Mouse (Mus musculus) cerebellum, adult 11 months (tissue): ENCODE data around the gene Fam171b.

ENCODE experiments used
- DNase-seq: peaks from one replicate; pipeline ENCODE4 v3.0.0; 2022

The Fam171b gene

DNA sequence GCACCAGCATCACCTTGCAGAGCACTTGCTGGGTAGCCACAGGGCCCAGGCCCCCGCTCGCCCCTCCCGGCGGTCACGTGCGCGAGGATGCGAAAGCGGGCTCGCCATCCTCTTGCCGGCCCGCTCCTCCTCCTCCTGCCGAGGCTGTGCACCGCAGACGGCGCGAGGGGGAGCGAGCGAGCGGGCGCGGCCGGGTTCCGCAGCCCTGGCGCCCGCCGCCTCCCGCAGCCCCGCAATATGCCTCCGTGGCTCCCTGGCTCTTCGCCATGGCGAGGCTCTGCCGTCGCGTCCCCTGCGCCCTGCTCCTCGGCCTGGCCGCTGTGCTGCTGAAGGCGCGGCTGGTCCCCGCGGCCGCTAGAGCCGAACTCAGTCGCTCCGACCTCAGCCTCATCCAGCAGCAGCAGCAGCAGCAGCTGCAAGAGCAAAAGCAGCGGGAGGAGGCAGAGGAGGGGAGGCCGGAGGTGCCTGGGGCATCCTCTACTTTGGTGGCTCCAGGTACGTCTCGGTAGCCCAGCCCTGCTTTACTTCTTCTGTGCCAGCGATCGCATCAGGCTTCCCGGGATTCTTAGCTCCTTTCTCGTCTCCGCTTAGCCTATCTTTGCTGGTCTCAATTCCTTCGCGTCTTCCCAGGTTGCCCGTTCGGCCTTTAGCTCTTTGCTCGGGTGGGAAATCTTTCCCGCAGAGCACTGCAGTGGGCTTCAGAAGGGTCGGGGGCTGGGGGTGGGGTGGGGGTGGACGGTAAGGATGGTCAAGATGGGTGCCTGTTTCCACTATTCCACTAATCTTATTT, at the start of gene Fam171b:
Gene Fam171b, plus strand, starts transcription at position 154 of the 790 bp plus-strand sequence.
- DNase-seq: peak; percentile 94

DNA sequence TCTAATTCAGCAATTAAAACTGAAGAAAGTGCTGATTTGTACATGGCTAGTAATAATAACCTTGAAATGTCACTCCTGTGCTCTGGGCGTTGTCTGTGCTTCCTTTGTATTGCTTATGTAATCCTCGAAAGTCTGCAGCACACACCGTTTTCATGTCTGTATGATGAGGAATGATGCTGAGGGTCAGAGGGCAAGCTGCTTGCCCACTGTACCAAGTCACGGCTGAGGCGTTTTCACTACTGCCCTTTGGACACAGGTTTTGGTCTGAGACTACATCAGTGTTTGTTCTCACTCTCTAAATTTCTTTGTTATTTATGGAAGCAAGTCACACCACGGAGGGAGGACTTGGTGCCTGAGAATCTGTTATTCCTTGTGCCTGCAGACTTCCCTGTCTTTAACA, 46.4 kb upstream of the Fam171b start:
- no peak for DNase-seq

DNA sequence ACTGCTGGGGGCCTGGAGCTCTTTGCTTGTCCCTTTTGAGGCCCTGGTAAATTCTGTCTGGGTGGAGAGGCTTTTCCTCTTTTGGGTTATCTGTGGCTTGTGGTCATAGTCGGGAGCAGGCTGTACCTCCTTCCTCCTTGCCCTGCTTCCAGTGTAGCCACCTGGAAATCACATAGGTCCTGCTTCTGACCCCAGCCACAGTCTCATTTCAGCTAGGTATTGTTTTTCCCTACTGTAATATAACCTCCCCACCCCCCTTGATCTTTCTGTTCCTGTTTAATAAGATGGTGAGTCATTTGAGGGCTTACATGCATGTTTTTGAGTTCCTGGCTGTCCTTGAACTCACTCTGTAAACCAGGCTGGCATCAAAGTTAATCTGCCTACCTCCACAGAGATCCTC, 45.6 kb upstream of the Fam171b start:
- DNase-seq: no peak

DNA sequence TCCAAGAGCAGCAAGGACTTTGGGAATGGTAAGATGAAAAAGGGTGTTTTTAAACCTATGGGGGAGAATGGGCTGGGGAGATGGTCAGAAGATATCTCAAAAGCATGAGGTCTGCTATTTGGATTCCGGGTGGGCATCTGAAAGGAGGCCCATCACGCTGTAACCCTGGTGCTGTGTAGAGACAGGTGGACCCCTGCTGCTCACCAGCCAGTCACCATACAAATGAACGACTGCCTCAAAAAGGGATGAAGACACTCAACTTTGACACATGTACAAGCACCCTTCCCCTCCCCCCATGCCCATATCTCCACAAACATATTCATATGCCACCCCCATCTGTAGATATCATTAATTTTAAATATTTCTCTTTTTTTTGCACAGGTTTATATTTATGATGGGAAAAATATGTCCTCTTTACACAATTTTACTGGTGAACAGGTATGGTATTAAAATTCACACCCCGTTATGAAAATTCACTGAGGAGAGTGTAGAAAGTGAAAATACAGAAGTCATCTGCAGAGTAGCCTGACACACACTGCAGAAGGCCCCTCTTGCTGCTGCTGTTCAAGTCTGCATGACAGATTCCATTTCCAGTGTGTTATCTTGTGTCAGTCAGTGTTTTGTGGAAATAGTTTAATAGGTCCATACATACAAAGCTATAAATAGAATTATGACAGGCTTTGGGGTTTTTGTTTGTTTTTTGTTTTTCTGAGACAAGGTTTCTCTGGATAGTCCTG, 44.0 kb upstream of the Fam171b start:
- DNase-seq: no peak

DNA sequence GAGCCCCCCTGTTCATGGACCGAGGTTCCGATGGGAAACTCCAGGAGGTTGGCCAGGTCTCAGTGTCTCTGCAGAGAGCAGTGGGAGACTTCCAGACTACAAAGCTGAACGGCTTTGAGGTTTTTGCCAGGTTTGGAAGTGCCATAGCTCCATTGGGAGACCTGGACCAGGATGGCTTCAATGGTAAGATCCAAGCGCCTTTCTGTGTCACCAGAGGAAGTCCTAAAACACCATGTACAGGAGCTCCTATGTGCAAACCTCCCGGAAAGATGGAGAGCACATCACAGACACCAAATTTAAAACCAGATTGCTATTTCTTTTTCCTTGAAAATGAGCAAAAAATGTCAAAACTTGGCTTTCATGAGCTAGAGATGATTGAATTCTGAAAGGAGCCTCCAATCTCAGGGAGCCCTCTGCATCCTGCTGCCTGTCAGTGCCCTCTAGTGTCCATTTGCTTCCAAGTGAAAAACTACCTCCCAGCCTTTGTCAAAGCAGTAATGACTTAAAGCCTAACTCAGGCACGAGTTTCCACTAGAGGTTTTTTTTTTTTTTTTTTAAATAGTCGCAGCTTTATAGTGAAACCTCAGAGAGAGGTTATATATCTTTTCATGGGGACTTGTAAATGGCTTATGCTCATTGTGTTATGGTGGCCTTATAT, 41.2 kb upstream of the Fam171b start:
- DNase-seq: peak; percentile 39

DNA sequence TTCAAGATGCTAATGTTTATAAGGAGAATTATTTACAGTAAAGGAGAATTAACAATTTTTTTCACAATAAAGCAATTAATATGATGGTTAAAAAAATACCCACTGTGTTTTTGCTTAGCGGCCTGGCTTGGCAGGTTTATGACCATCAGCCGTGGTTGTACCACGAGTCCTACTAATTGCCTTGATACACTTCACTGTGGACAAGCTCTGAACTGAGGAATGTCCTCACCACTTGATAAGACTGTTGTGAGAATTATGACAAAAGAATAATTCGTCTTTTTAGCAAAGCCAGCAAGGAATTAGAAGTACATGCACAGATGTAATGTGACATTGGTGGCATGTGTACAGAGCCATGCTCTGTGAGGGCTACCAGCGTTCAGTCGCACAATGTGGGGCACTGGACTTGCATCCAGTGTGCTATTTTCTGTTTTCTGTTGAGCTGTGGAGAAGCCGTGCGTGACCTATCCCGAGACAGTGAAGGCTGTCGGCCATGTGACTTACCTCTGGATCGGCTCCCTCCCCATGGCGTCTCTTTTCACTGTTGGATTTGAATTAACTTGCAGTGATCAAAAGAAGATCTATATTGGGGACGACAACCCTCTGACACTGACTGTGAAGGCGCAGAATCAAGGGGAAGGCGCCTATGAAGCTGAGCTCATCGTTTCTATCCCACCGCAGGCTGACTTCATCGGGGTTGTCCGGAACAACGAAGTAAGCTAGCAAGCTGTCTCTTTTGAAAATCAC, 20.9 kb upstream of the Fam171b start:
- DNase-seq: no peak

DNA sequence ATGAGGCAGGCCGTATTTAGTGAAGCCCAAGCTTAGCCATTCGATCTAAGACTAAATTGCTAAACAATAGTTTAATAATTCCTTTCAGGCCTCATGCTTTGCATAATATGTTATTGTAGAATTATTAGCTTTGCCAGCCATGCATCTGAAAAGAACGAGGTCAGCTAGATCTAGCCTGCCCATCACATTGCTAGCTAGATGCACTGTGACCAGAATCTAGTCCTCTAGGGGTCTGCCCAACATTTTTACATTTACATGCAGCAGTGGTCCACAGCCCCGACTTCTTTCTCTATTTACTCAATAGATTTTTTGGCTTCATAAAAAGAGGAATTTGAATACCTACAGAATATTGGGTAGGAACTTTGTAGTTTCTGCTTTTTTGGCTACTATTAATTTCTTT, 20.3 kb upstream of the Fam171b start:
- no peak for DNase-seq

DNA sequence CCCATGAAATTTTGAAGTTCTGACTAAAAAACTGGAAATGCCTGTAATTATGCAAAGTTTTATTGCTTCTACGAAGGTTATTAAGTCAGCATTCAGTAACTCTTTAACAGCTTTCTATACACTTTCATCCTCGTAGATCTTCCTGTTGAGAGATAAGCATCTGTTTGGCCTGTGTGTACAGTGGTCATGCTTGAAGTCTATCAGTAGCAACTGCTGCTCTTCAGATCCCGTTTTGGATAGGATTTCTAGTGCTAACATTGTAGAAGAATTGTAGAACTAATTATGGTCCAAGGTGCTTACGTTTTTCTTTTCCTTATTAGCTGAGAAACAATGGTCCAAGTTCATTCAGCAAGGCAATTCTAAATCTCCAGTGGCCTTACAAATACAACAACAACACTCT, 16.7 kb upstream of the Fam171b start:
- DNase-seq: no peak

DNA sequence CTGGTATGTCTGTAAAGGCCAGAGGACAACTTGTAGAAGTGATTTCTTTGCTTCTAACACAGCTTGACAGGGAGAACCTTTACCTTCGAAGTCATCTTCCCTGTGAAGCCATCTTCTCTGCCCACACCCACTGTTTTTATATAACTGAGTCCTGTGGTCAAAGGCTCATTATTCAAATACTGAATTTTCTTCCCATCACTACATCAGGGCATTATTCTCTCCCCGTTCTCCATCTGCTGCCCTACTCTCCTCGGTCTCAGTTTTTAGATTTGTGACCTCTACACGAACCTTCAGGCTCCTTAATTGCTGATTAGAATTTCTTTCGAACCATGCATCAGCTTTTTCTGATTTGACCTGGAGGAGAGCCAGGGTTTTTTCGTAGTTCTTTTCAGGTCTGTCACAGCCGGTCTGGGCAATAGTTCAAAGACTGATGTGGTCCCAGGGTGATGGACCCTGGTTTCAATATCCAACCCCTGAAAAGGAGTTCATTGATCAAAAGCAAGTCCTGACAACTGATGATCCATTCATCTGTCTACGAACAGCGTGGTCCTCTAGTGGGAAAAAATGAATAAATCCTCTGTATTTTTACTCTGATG, 14.4 kb upstream of the Fam171b start:
- no peak for DNase-seq

DNA sequence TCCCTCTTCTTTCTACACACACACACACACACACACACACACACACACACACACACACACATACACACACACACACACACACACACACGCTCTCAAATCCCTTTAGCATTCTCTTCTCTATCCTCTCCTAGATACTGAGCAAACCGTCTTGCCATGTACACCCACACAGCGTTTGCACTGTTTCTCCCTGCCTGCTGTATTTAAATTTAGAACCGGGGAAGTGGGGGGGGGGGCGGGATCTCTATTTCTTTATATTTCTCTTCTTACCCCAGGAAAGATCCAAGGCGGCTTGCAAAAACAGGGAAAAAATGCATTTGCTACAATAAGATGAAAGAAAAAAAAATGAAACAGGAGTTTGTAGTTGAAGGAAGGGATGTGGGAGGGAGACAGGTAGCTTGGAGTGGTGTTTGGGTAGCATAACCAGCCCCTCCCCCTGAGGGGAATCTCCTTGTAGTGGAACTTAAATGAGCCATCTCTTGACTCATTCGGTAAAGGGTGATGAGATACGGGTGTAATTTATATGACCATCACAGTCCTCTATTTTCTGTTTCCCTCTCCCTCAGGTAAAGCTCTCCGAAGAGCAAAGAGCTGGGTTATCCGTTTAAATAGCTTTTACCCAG, 947 bp downstream of the Fam171b start:
- peak; percentile 30 for DNase-seq

DNA sequence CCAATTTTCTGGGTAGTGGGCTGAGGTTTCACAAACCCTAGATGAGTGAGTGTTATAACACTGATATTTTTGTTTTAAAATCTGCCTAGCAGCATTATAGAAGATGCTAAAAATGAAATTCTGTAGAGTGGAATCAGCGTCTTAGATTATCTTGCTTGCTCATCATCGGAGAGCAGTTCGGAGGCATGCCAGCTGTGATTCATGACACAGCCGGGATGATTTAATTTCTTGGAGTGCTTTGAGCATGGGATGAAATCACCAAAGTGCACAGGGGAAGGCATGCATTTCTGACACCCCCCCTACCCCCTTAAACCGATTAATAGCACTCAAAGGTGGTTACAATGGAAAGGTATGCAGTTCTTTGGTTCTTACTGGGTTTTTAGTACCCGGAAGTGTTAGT, 1.6 kb downstream of the Fam171b start:
- peak; percentile 32 for DNase-seq

DNA sequence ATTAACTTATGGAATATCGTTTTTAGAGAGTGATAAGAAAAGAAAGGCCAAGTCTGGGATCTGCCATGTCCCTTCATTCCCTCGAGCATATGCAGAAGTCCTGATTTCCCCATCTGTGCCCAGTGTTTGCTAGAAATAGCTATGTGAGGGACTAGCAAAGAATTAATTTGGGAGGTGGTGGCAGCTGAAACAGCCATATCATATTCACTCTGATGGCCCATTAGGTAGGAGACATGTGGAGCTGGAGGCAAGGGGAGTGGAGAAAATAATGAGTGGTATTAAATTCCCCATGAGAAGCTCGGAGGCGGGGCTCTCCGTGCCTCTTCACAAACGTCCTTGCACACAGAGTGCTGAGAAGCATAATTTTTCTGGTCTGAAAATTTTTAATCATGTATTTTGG, 3.7 kb downstream of the Fam171b start:
- DNase-seq: no peak

DNA sequence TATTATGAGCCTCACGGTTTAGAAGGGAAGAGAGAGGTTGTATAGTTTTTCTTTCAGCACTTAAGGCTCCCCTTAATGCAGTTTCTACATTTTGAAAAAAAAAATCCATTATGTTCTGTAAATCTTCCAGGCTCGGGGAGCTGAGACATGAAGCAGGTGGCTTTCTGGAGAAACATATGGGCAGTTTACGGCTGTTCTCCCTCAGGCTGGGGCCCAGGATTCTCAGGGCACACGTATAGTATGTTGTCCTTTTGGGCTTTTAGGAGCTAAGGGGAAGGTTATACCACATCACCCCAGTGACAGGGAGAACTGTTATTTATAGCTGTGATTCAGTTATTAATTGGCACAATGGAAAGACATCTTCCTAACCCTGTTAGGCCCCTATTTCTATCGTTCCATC, 12.7 kb downstream of the Fam171b start:
- DNase-seq: peak; percentile 16

DNA sequence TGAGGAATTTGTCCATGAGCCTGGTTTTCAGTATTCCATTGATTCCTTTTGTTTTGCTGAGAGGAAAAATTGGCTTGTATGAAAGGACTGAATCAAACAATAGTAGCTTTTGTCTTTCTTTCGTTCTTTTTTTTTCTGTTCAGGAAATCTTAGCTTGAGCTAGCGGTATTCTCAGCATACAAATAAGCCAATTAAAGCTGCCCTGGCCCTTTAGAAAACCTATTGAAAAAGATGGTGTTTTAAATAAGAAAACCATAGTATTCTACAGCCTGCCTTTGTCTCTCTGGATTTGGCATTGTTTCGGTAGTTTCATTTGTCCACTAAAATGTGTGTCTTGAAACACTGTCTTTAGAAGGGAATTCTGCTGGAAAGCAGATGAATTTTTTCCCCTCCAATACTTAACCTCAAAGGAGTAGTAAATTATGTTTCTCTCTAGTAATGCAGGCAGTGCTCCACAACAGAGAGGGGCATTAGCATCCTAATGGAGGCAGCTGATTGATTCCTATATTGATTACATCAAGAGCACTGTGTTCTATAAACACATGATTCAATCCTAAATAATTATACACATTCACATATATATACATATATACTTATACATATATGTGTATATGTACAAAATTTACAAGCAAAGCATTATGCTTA, 16.6 kb downstream of the Fam171b start:
- DNase-seq: no peak

DNA sequence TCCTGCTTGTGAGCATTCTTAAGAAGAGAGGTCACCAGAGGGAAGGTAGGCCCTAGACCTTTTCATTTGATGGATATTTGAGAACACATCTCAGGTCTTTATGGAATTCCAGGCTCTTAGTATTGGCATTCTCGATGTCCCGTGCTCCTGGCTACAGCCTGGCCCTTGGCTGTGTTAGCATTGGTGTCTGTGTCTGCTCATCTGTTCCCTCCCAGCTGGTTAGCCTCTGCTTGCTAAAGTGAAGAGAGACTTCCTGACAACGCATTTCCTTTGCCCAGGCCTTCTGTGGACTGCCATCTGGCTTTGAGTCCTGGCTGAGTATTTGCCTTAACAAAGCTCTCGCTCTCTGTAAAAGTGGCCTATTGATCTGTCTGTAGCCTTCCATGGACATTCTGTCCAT, 20.5 kb downstream of the Fam171b start:
- DNase-seq: no peak

DNA sequence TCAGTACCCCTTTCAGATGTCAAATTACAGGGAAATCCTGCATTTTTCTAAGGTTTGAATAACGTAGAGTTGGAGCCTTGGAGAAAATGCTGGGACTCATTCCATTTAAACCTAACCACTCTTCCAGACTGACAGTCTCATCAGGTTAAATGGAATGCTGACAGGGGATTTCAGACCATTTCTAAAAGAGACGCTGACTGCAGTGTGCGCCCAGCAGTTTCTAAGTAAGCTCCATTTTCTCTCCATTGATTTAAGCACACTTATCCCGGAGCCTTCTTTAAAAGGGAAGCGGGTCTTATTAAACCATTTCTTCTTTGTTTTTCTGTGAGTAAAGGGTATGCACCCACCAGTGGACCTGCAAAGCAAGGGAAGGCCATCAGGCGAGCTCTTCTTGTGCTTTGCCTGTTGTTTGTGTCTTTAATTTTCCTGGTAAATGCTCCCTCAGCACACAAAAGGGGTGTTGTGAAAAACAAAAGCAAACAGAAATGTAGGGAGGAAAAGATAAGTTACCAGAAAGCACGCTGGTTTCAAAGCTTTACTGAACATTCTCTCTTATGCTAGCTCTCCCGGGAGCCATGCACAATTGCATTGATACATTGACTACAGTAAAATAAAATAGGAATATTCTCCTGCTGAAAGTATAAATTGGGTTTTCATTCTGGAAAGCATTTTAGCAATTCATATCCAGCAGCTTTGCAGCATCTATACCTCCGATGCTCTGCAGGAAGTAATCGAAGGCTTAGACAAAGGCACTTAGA, 23.1 kb downstream of the Fam171b start:
- DNase-seq: no peak

DNA sequence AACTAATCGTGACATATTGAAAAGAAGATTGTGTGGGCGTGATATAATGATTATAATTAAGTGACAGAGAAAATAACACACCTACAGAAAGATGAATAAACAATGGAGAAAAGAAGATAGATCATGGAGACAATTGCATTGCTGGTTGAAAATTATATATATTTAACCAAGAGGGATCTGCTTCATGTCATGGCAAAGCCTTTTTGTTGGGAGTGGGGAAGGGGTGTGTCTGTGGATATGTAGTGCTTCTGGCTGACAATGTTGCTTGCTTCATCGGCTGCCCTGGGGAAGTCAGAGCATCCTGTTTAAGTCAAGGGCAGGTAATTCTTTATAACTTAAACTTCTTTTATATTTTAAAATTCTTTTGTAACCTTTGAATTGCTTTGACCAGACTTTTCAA, 36.1 kb downstream of the Fam171b start:
- no peak for DNase-seq

DNA sequence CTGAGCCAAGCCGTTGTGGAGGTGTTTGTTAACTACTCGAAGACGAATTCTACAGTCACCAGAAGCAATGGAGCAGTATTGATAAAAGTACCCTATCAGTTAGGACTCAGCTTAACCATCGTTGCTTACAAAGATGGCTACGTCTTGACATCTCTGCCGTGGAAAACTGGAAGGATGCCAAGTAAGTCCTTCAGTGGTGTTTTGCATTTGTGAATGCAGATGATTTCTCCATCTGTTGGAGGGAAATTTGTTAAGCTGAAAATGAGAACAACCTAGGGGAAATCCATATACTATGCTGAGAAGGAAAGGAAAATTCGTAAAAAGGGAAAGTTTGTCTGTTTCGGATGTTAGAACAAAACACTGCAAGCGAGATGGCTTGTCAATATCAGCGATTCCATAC, 41.0 kb downstream of the Fam171b start:
- DNase-seq: no peak

DNA sequence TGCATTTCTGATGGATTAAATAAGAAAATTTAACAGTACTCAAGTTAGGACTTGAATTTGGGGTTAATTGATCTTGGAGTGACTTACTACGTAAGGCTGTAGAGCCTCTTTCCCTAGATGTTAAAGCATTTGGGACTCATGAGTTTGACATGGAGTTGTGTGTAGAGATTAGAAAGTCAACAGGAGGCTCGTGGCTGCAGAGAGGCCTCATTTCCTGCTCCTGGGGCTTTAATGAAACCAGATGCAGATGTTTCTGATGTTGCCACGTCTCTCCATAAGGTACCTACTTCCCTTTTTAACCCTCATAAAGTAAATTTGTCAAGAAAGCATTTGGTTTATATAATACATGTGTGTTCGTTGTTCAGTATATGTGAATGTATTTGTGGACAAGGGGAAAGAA, 43.8 kb downstream of the Fam171b start:
- no peak for DNase-seq

DNA sequence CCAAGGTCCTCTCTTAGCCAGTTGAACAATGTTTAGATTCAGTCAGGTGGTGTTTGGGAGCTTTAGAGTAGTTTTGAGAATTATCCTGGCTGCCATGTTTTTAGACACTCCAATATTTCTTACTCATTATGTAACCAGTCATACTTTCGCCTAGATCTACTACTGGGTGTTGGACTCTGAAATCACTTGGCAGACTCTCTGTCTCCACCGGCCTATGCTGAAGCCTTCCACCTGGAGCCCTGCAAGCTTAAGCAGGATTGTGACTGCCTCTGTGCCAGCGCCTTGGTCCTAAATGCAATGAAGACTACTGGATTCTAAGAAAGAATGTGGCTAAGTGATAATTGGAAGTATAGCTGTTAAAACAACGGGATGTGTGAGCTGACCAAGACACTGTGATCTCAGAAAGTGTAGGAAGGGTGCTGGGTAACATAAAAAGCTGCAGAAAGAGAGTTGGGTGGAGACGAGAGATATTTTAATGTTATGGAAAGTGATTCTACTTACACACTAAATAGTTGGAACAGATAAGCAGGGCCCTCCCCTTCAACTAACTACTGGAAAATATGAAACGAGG, 71.5 kb downstream of the Fam171b start:
- no peak for DNase-seq

DNA sequence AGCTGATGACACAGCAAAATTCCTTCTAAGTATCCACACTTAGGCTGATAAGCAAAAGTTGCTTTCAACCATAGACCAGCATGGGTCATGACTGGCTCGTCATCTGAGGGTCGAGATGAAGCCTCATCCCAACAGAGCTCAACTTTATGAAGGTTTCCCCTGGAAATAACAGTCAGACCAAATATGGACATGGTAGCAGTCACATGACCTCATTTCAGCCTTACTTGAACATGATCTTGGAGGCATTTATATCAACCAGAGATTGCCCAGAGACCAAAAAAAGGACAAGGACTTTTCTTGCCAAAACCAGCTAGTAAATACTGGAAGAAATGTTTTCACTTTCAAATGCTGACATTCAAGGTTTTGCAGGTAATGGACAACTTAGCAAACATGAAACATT, 81.3 kb downstream of the Fam171b start:
- no peak for DNase-seq
